Mouse (Mus musculus) CH12.LX (cell line): ENCODE data around the gene 4932438H23Rik. TPM values are rescaled to one million over a fixed set of nuclear protein-coding genes. Genes with fewer than 3 reads are reported as not detected.

ENCODE experiments used
- DNase-seq: peaks from one replicate; pipeline ENCODE4 v3.0.0-alpha.2; 2013; ENCODE audit errors: extremely low read depth
- H3K27ac ChIP-seq: 2 replicates; pipeline ENCODE4 v1.5.1; 2012; ENCODE audit warnings: low read depth, mild to moderate bottlenecking, control low read depth, moderate library complexity; ENCODE audit not compliant: insufficient read depth
- H3K27me3 ChIP-seq: replicated peaks from 2 replicates; pipeline ENCODE3; 2012; ENCODE audit warnings: inconsistent platforms
- H3K36me3 ChIP-seq, 2 experiments: replicated peaks in 1 of 2; 2 replicates each; pipeline versions ENCODE3 to v1.6.1; 2012; ENCODE audit warnings: inconsistent platforms in 1 of 2, low read length in 1 of 2, mild to moderate bottlenecking in 1 of 2, mixed read lengths in 1 of 2, moderate library complexity in 1 of 2; ENCODE audit not compliant: control insufficient read depth in 1 of 2, insufficient read depth in 1 of 2
- H3K4me1 ChIP-seq, 2 experiments: 2 replicates each; pipeline ENCODE4 v1.6.1; 2012; ENCODE audit warnings: inconsistent platforms in 1 of 2, moderate library complexity in 1 of 2; ENCODE audit not compliant: insufficient read depth in 2 of 2, control insufficient read depth in 1 of 2
- H3K4me2 ChIP-seq: 2 replicates; pipeline ENCODE4 v1.6.1; 2012; ENCODE audit warnings: low read depth, mild to moderate bottlenecking, control low read depth; ENCODE audit not compliant: poor library complexity, insufficient read depth, severe bottlenecking
- H3K4me3 ChIP-seq, 3 experiments: fragments of 150-350 bp in 1 of 3; sonication (generic) in 1 of 3; replicated peaks in 1 of 3; 2 replicates each; pipeline versions ENCODE3 to v1.5.1; 2011 to 2012; ENCODE audit warnings: low read depth in 2 of 3, low read length in 2 of 3, mild to moderate bottlenecking in 2 of 3, moderate library complexity in 2 of 3, control low read depth in 1 of 3, improper control_type of control experiment in 1 of 3, inconsistent platforms in 1 of 3, mixed read lengths in 1 of 3; ENCODE audit not compliant: poor library complexity in 1 of 3
- H3K79me2 ChIP-seq: replicated peaks from 2 replicates; pipeline ENCODE4 v1.6.1; 2012; ENCODE audit warnings: mild to moderate bottlenecking, moderate library complexity; ENCODE audit not compliant: control insufficient read depth, poor library complexity, insufficient read depth, severe bottlenecking; ENCODE audit errors: extremely low read depth
- H3K9ac ChIP-seq: 2 replicates; pipeline ENCODE4 v1.6.1; 2012; ENCODE audit warnings: low read depth, mild to moderate bottlenecking, control low read depth, moderate library complexity; ENCODE audit not compliant: insufficient read depth
- H3K9me3 ChIP-seq: replicated peaks from 2 replicates; pipeline ENCODE3; 2012; ENCODE audit warnings: low read length, inconsistent platforms, mixed read lengths
- CHD1 ChIP-seq: IDR thresholded peaks from 2 replicates; pipeline ENCODE4 v1.6.1; 2012; ENCODE audit warnings: low read depth, low read length, improper control_type of control experiment, inconsistent platforms
- CHD2 ChIP-seq: IDR thresholded peaks from 2 replicates; pipeline ENCODE4 v1.6.1; 2011; ENCODE audit warnings: low read length, improper control_type of control experiment
- CTCF ChIP-seq, 2 experiments: IDR thresholded peaks in 1 of 2; conservative IDR thresholded peaks in 1 of 2; 2 replicates each; pipeline ENCODE4 v1.5.1; 2011 to 2012; ENCODE audit warnings: low read depth in 2 of 2, low read length in 2 of 2, improper control_type of control experiment in 1 of 2, inconsistent platforms in 1 of 2, mild to moderate bottlenecking in 1 of 2, moderate library complexity in 1 of 2
- E2F4 ChIP-seq: IDR thresholded peaks from 2 replicates; pipeline ENCODE4 v1.6.1; 2011; ENCODE audit warnings: low read depth, low read length, improper control_type of control experiment; ENCODE audit not compliant: insufficient replicate concordance
- ELF1 ChIP-seq: IDR thresholded peaks from 2 replicates; pipeline ENCODE4 v1.6.1; 2014; ENCODE audit warnings: low read depth, mild to moderate bottlenecking, inconsistent platforms, low read length, improper control_type of control experiment
- EP300 ChIP-seq: IDR thresholded peaks from 2 replicates; pipeline ENCODE4 v1.6.1; 2011; ENCODE audit warnings: low read length, improper control_type of control experiment
- GABPA ChIP-seq: IDR thresholded peaks from 2 replicates; pipeline ENCODE4 v1.6.1; 2012; ENCODE audit warnings: low read depth, low read length, improper control_type of control experiment, inconsistent platforms; ENCODE audit not compliant: insufficient replicate concordance
- IRF4 ChIP-seq: IDR thresholded peaks from 2 replicates; pipeline ENCODE4 v1.6.1; 2014; ENCODE audit warnings: low read depth, mild to moderate bottlenecking, inconsistent platforms, low read length, improper control_type of control experiment
- JUND ChIP-seq: conservative IDR thresholded peaks from 2 replicates; pipeline ENCODE4 v1.6.1; 2011; ENCODE audit warnings: low read depth, low read length, improper control_type of control experiment
- KAT2A ChIP-seq: IDR thresholded peaks from 2 replicates; pipeline ENCODE4 v1.6.1; 2012; ENCODE audit warnings: low read length, improper control_type of control experiment, inconsistent platforms; ENCODE audit not compliant: insufficient replicate concordance
- MAZ ChIP-seq: IDR thresholded peaks from 2 replicates; pipeline ENCODE4 v1.6.1; 2012; ENCODE audit warnings: low read depth, mild to moderate bottlenecking, inconsistent platforms, low read length, improper control_type of control experiment, moderate library complexity
- MEF2A ChIP-seq: IDR thresholded peaks from 2 replicates; pipeline ENCODE4 v1.6.1; 2014; ENCODE audit warnings: low read depth, mild to moderate bottlenecking, inconsistent platforms, low read length, improper control_type of control experiment, borderline replicate concordance
- MXI1 ChIP-seq: IDR thresholded peaks from 2 replicates; pipeline ENCODE4 v1.6.1; 2011; ENCODE audit warnings: mild to moderate bottlenecking, low read depth, low read length, improper control_type of control experiment
- NELFE ChIP-seq: IDR thresholded peaks from 2 replicates; pipeline ENCODE4 v1.6.1; 2011; ENCODE audit warnings: low read depth, low read length, improper control_type of control experiment
- NRF1 ChIP-seq: IDR thresholded peaks from 2 replicates; pipeline ENCODE4 v1.6.1; 2014; ENCODE audit warnings: low read depth, mild to moderate bottlenecking, inconsistent platforms, low read length, improper control_type of control experiment, moderate library complexity
- POLR2A ChIP-seq: IDR thresholded peaks from 2 replicates; pipeline ENCODE4 v1.6.1; 2011; ENCODE audit warnings: low read depth, mild to moderate bottlenecking, improper control_type of control experiment, low read length
- SIN3A ChIP-seq: IDR thresholded peaks from 2 replicates; pipeline ENCODE4 v1.6.1; 2012; ENCODE audit warnings: low read length, improper control_type of control experiment, inconsistent platforms
- TBP ChIP-seq: conservative IDR thresholded peaks from 2 replicates; pipeline ENCODE4 v1.6.1; 2011; ENCODE audit warnings: low read depth, low read length, improper control_type of control experiment
- TCF12 ChIP-seq: IDR thresholded peaks from 2 replicates; pipeline ENCODE4 v1.6.1; 2014; ENCODE audit warnings: low read depth, mild to moderate bottlenecking, inconsistent platforms, low read length, improper control_type of control experiment
- USF1 ChIP-seq: IDR thresholded peaks from 2 replicates; pipeline ENCODE4 v1.6.1; 2014; ENCODE audit warnings: low read depth, mild to moderate bottlenecking, inconsistent platforms, low read length, improper control_type of control experiment
- USF2 ChIP-seq: conservative IDR thresholded peaks from 2 replicates; pipeline ENCODE4 v1.6.1; 2011; ENCODE audit warnings: low read depth, low read length, improper control_type of control experiment
- ZC3H11A ChIP-seq: IDR thresholded peaks from 2 replicates; pipeline ENCODE4 v1.6.1; 2012; ENCODE audit warnings: low read depth, mild to moderate bottlenecking, inconsistent platforms, low read length, improper control_type of control experiment
- ZNF384 ChIP-seq: IDR thresholded peaks from 2 replicates; pipeline ENCODE4 v1.6.1; 2012; ENCODE audit warnings: low read depth, low read length, improper control_type of control experiment, inconsistent platforms
- dilution Hi-C: fragments of 300-500 bp; cut with MboI; formaldehyde crosslinking; loops from 2 replicates; pipeline ENCODE4 v1.14.3; 2020; ENCODE audit warnings: low sequenced_read_pairs; ENCODE audit not compliant: extremely low pct_unique_long_range_greater_than_20kb, extremely low pct_ligation_motif_present
- in situ Hi-C: fragments of 300-500 bp; cut with MboI; formaldehyde crosslinking; loops from 3 replicates; pipeline ENCODE4 v1.14.3; 2019; ENCODE audit warnings: low sequenced_read_pairs, low pct_ligation_motif_present, low pct_unique_long_range_greater_than_20kb, mixed read lengths
- polyA plus RNA-seq: library from polyadenylated mRNA; unstranded; fragments of >175 nt; gene quantifications from 2 replicates; pipeline ENCODE4 v1.2.1, GENCODE M21; 2012; ENCODE audit warnings: low read depth; ENCODE audit not compliant: insufficient read length
- total RNA-seq, 2 experiments: library from RNA; depleted of rRNA; stranded (reverse); fragments of 300-350 nt in 1 of 2; fragments of >200 nt in 1 of 2; gene quantifications; 2 replicates each; pipeline ENCODE4 v1.2.3; 2012 to 2014

Gene 4932438H23Rik
- total and polyA plus RNA-seq, 3 experiments = not detected

- no peak for TF ChIP-seq NRF1
- TF ChIP-seq CHD2 = no peak; the same call in 1 of the 2 replicates
- no peak for TF ChIP-seq POLR2A
- TF ChIP-seq KAT2A = no peak
- TF ChIP-seq GABPA = no peak
- 0 out of 2 replicates have a peak, but pooled peaks have one; percentile 12 for TF ChIP-seq ELF1
- TF ChIP-seq MXI1 = no peak; the same call in 1 of the 2 replicates
Measured at GRCm38 (mm10) chr16:91009942-91010529, 84.9 kb downstream of the 4932438H23Rik start (continued).

- no peaks in the 10 kb centered on the region for H3K79me2 ChIP-seq
- DNase-seq = no peak
- dilution Hi-C loops (no loop called here), in situ Hi-C loops (no loop called here)
- no peak overlapping the region for H3K27ac ChIP-seq
- peaks cover 0 to 19% of the 10 kb centered on the region in 2 experiments for H3K36me3 ChIP-seq
- H3K9ac ChIP-seq = no peak overlapping the region
- no peaks in the 10 kb centered on the region for H3K27me3 ChIP-seq
- H3K4me1 ChIP-seq = peaks cover 4 to 28% of the 10 kb centered on the region in 2 experiments; a peak in 3 of 4 replicates
- TF ChIP-seq TBP = no peak
- TF ChIP-seq KAT2A = no peak
- no peak for TF ChIP-seq USF1
- TF ChIP-seq CHD1 = no peak
- TF ChIP-seq TCF12 = no peak
- TF ChIP-seq MEF2A = no peak
- no peak for TF ChIP-seq MAZ
- TF ChIP-seq USF2 = no peak
- TF ChIP-seq CTCF (conservative IDR thresholded peaks at IDR 0.05 in 1 of 2, IDR thresholded peaks at IDR 0.05 in 1 of 2; ENCODE audit: low read depth in 2 of 2, low read length in 2 of 2) = no peak
- TF ChIP-seq JUND = no peak
- no peak for TF ChIP-seq E2F4
- TF ChIP-seq ZNF384 = no peak
- TF ChIP-seq IRF4 = no peak
- no peak for TF ChIP-seq CHD2
- no peak for TF ChIP-seq EP300
- TF ChIP-seq NELFE = no peak
- no peak for TF ChIP-seq ZC3H11A
- TF ChIP-seq SIN3A = no peak
- peaks cover 3% of the 10 kb centered on the region for H3K9me3 ChIP-seq
- H3K4me3 ChIP-seq = no peak overlapping the region
- H3K4me2 ChIP-seq = no peak overlapping the region
Measured at GRCm38 (mm10) chr16:91004915-91005538, 89.9 kb downstream of the 4932438H23Rik start.

Other genes with a start within 250 kb of the 4932438H23Rik start
- 67.0 and 69.0 TPM in 2 replicates for gene Cfap298, start 160.0 kb downstream of the 4932438H23Rik start, total RNA-seq (2012; rRNA removed)
- 41.8 and 55.9 TPM in 2 replicates for gene Cfap298, start 160.0 kb downstream of the 4932438H23Rik start, total RNA-seq (2014; rRNA removed)
- gene Cfap298, start 160.0 kb downstream of the 4932438H23Rik start, polyA plus RNA-seq = 127 and 160 TPM in 2 replicates
- 8.1 and 8.4 TPM in 2 replicates for gene Synj1, start 83.8 kb downstream of the 4932438H23Rik start, total RNA-seq (2012; rRNA removed)
- 3.6 and 4.6 TPM in 2 replicates for gene Synj1, start 83.8 kb downstream of the 4932438H23Rik start, total RNA-seq (2014; rRNA removed)
- 12.2 and 20.7 TPM in 2 replicates for gene Synj1, start 83.8 kb downstream of the 4932438H23Rik start, polyA plus RNA-seq
- gene Paxbp1, start 50.6 kb downstream of the 4932438H23Rik start, total RNA-seq (2012; rRNA removed) = 38.5 and 39.4 TPM in 2 replicates
- gene Paxbp1, start 50.6 kb downstream of the 4932438H23Rik start, total RNA-seq (2014; rRNA removed) = 74.4 and 96.9 TPM in 2 replicates
- gene Paxbp1, start 50.6 kb downstream of the 4932438H23Rik start, polyA plus RNA-seq = 69.7 and 77.1 TPM in 2 replicates
- not detected in 2 replicates for gene Olig2, start 130.3 kb upstream of the 4932438H23Rik start, total RNA-seq (2012; rRNA removed)
- gene Olig2, start 130.3 kb upstream of the 4932438H23Rik start, total RNA-seq (2014; rRNA removed) = not detected in 2 replicates
- not detected in 2 replicates for gene Olig2, start 130.3 kb upstream of the 4932438H23Rik start, polyA plus RNA-seq
- not detected in 2 replicates for gene Olig1, start 174.7 kb upstream of the 4932438H23Rik start, total RNA-seq (2012; rRNA removed)
- gene Olig1, start 174.7 kb upstream of the 4932438H23Rik start, total RNA-seq (2014; rRNA removed) = not detected in 2 replicates
- not detected in 2 replicates for gene Olig1, start 174.7 kb upstream of the 4932438H23Rik start, polyA plus RNA-seq